Mouse (Mus musculus) kidney, adult 2 months (tissue): ENCODE data around the gene Sdk1. TPM values are rescaled to one million over a fixed set of nuclear protein-coding genes. Genes with fewer than 3 reads are reported as not detected.

ENCODE experiments used
- DNase-seq: peaks from one replicate; pipeline ENCODE4 v3.0.0; 2021
- H3K27ac ChIP-seq: fragments of 200-500 bp; 2 replicates; pipeline ENCODE4 v1.5.1; 2012; ENCODE audit warnings: low read depth, low read length, control low read depth, inconsistent platforms; ENCODE audit not compliant: insufficient read depth
- H3K27me3 ChIP-seq: fragments of 200-500 bp; replicated peaks from 2 replicates; pipeline ENCODE4 v1.6.1; 2012; ENCODE audit warnings: mild to moderate bottlenecking, moderate library complexity, low read length, inconsistent platforms; ENCODE audit not compliant: control insufficient read depth, insufficient read depth
- H3K36me3 ChIP-seq: fragments of 200-500 bp; 2 replicates; pipeline ENCODE4 v1.6.1; 2012; ENCODE audit warnings: mild to moderate bottlenecking, moderate library complexity, low read length, inconsistent platforms; ENCODE audit not compliant: control insufficient read depth, insufficient read depth
- H3K4me1 ChIP-seq: fragments of 200-500 bp; 2 replicates; pipeline ENCODE4 v1.6.1; 2011; ENCODE audit warnings: low read length; ENCODE audit not compliant: control insufficient read depth, insufficient read depth
- H3K4me3 ChIP-seq: fragments of 200-500 bp; 2 replicates; pipeline ENCODE4 v1.5.1; 2011; ENCODE audit warnings: mild to moderate bottlenecking, low read depth, low read length, control low read depth; ENCODE audit not compliant: insufficient read depth
- CTCF ChIP-seq: fragments of 200-500 bp; conservative IDR thresholded peaks from 2 replicates; pipeline ENCODE4 v1.5.1; 2011; ENCODE audit warnings: low read depth, mild to moderate bottlenecking, control low read depth, low read length, moderate library complexity, mixed read lengths; ENCODE audit not compliant: insufficient read depth, insufficient read length
- POLR2A ChIP-seq: fragments of 200-500 bp; IDR thresholded peaks from one replicate; pipeline ENCODE4 v1.6.1; 2011; ENCODE audit warnings: low read depth, low read length, control low read depth
- WGBS: fragments of 180-500 bp; shearing (Covaris S2); methylation state at CpG from one replicate; pipeline ENCODE4 v1.1.7; 2018; 5-methylcytosine and 5-hydroxymethylcytosine counted together
- polyA plus RNA-seq: library from polyadenylated mRNA; depleted of rRNA; stranded (reverse); fragments of >200 nt; gene quantifications from 2 replicates; pipeline ENCODE4 v1.2.3, GENCODE M21; 2012

Gene Sdk1
- polyA plus RNA-seq, 1 experiment = 0.63 TPM

GRCm38 (mm10) chr5:141754278-141754677 is 513.0 kb downstream of the Sdk1 start:
- TF ChIP-seq CTCF = no peak
- no peak for TF ChIP-seq POLR2A
- DNase-seq = peak; percentile 5
- Histone ChIP-seq H3K27me3 (no peaks in the 10 kb centered on the region), H3K4me1 (no peaks in the 10 kb centered on the region), H3K27ac (no peak overlapping the region), H3K4me3 (no peak overlapping the region), H3K36me3 (no peaks in the 10 kb centered on the region)
- WGBS = 38% methylated on average over 7 of the region's 7 CpGs

GRCm38 (mm10) chr5:141758885-141759284 is 517.6 kb downstream of the Sdk1 start:
- 47% methylated on average over 8 of the region's 8 CpGs for WGBS
- DNase-seq = peak; percentile 2
- no peak overlapping the region for H3K4me3 ChIP-seq
- no peak for TF ChIP-seq POLR2A
- no peak for TF ChIP-seq CTCF
- no peak overlapping the region for H3K27ac ChIP-seq
- H3K27me3 ChIP-seq = no peaks in the 10 kb centered on the region
- H3K36me3 ChIP-seq = no peaks in the 10 kb centered on the region
- no peaks in the 10 kb centered on the region for H3K4me1 ChIP-seq

GRCm38 (mm10) chr5:141764111-141764510 is 522.8 kb downstream of the Sdk1 start:
- Histone ChIP-seq H3K36me3 (no peaks in the 10 kb centered on the region), H3K4me1 (no peaks in the 10 kb centered on the region), H3K27ac (no peak overlapping the region), H3K4me3 (no peak overlapping the region), H3K27me3 (no peaks in the 10 kb centered on the region)
- no peak for DNase-seq
- TF ChIP-seq CTCF (no peak), POLR2A (no peak)
- 86% methylated on average over 6 of the region's 6 CpGs for WGBS

GRCm38 (mm10) chr5:141768761-141769515 is 527.6 kb downstream of the Sdk1 start:
- no peak for TF ChIP-seq CTCF
- TF ChIP-seq POLR2A = no peak
- 46% methylated on average over 10 of the region's 10 CpGs for WGBS
- Histone ChIP-seq H3K27me3 (no peaks in the 10 kb centered on the region), H3K4me3 (no peak overlapping the region), H3K36me3 (no peaks in the 10 kb centered on the region), H3K4me1 (no peaks in the 10 kb centered on the region), H3K27ac (no peak overlapping the region)
- no peak for DNase-seq

- Histone ChIP-seq H3K27me3 (no peaks in the 10 kb centered on the region), H3K36me3 (no peaks in the 10 kb centered on the region), H3K4me1 (no peaks in the 10 kb centered on the region), H3K27ac (no peak overlapping the region), H3K4me3 (no peak overlapping the region)
- peak; percentile 27 for DNase-seq
- WGBS = 81% methylated on average over 3 of the region's 3 CpGs
- no peak for TF ChIP-seq POLR2A
- TF ChIP-seq CTCF = no peak
Observed at GRCm38 (mm10) chr5:141771516-141771915, 530.2 kb downstream of the Sdk1 start.

GRCm38 (mm10) chr5:141778231-141778630 is 536.9 kb downstream of the Sdk1 start:
- 91% methylated on average over 4 of the region's 4 CpGs for WGBS
- DNase-seq = no peak
- no peak for TF ChIP-seq POLR2A
- TF ChIP-seq CTCF = no peak
- no peaks in the 10 kb centered on the region for H3K4me1 ChIP-seq
- no peaks in the 10 kb centered on the region for H3K36me3 ChIP-seq
- H3K27ac ChIP-seq = no peak overlapping the region
- no peaks in the 10 kb centered on the region for H3K27me3 ChIP-seq
- no peak overlapping the region for H3K4me3 ChIP-seq

GRCm38 (mm10) chr5:141781142-141781541 is 539.9 kb downstream of the Sdk1 start:
- H3K27ac ChIP-seq = no peak overlapping the region
- TF ChIP-seq CTCF (no peak), POLR2A (no peak)
- no peak for DNase-seq
- H3K27me3 ChIP-seq = no peaks in the 10 kb centered on the region
- 79% methylated on average over 2 of the region's 2 CpGs for WGBS
- no peaks in the 10 kb centered on the region for H3K4me1 ChIP-seq
- no peaks in the 10 kb centered on the region for H3K36me3 ChIP-seq
- no peak overlapping the region for H3K4me3 ChIP-seq
